Mouse (Mus musculus): ENCODE measurements around the gene Nrp2. TPM values are rescaled to one million over a fixed set of nuclear protein-coding genes. Genes with fewer than 3 reads are reported as not detected.
A peak's percentile ranks its signal among the peaks of the same experiment; 100 is the strongest.

Gene Nrp2
- under 1 TPM; 0.38 to 0.61 TPM for polyA plus RNA-seq (2017; shearing (Covaris generic))

DNA sequence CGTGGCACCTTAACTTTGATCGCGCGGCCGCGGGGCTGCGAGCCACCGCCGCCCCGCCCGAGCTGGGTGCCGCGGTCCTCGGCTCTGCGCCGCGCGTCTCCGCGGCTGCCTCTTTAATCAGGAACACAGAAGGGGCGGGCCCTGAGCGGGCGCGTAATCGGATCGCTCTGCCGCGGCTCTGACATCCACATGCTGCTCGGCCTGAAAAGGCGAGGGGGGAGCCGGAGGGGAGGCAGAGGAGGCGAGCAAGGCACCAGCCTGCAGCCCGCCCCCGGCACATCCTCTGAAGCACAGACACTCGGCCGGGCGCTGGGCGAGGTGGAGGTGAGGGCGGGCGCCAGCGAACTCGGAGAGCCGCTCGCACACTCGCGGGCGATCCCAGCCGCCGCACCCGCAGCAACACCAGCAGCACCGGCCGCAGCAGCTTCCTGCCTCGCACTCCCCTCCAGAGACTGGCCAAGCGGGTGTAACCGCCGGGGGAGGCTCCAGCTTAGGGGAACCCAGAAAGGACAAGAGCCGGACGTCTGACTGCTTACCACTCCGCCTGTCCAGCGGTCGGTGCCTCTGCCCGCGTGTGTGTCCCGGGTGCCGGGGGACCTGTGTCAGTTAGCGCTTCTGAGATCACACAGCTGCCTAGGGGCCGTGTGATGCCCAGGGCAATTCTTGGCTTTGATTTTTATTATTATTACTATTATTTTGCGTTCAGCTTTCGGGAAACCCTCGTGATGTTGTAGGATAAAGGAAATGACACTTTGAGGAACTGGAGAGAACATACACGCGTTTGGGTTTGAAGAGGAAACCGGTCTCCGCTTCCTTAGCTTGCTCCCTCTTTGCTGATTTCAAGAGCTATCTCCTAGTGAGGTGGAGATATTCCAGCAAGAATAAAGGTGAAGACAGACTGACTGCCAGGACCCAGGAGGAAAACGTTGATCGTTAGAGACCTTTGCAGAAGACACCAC lies at the start of gene Nrp2:
TSS of gene Nrp2 (plus strand) at position 128 of the 959 bp plus-strand sequence.
- peak; percentile 71 for ATAC-seq

DNA sequence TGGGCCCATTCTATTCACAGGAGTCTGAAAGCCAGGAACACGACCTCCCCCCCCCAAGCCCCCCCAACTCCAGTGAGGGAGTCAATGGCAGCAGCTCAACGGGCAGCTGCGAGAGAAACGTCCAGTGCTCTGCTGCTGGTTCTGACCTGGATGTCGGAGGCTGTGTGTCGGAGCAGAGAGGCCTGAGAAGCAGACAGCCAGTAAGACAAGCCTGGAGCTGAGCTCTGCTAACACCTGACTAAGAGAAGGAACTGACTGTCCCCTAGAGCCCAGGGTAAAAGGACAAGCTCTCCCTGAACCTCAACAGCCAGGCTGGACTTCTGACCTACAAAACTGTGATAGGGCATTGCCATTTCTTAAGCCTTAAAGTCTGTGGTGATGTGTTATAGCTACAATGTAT lies 48.6 kb upstream of the Nrp2 start:
- no peak for ATAC-seq

DNA sequence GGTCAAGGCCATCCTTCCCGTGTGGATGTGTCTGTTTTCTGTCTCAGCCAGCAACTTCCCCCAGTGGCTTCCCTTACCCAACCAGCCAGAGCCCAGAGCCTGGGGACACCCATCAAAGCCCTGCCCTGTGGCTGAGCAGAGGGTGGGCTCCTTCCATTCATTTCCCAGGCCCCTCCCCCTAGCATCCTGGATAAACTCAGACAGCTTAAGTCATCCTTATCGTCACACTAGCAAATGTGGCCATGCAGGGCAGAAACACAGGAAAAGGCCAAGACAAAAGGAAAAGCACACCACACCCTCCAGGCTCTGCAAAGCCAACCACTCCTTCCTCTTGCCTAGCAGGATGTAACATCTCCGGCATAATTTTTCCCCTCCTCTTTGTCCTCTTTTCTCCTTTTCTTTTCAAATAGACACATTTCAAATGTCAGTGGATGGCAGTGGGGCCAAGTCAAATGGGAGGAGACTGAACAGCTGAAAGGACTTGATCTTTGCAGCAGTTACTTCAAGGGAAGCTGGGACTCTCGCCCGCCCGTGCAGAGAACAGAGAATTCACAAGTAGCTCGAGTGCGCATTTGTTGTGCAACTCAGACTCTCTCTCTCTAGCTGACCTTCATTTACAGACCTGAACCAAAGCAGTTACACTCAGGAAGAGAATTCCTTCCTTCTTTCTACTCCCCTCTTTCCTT lies 38.0 kb upstream of the Nrp2 start:
- ATAC-seq, result no peak

DNA sequence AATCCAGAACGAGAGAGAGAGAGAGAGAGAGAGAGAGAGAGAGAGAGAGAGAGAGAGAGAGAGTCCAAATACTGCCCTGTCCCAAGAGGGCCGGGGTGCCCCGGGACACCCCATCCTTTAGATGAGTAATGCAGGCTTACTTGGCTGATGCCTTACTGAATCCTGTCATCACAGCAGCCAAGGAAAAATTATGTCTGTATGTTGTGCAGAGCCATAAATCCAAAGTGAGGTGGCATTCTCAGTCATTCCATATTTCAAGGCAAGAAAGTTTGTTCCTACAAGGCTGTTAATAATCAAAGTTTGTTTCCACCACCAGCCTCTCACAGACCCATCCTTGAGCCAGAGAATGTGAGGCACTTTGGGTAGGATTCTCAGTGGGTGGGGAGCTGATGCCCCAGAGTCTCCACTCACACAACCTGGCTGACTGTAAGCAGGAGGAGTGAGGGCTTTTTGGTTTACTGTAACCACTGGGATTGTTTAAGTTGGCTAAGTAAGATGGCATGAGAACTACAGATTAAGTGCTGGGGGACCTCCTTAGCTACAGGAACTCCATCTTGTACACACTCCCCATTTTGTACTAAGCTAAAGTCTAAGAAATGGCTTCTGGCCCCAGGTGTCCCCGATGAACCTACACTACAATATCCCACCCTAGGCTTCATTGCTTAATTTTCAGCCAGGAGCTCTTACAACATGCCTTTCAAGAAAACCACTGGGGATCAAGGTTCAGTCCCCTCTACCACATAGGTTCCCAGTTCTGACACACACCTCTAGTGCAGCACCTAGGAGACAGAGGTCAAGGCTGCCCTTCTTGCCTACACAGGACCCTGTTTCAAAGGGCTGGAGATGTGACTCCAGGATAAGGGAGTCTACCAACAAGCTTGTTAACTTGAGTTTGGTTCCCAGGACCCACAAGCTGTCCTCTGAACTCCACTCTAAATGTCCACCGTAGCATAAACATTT lies 37.0 kb upstream of the Nrp2 start:
- ATAC-seq, result no peak

DNA sequence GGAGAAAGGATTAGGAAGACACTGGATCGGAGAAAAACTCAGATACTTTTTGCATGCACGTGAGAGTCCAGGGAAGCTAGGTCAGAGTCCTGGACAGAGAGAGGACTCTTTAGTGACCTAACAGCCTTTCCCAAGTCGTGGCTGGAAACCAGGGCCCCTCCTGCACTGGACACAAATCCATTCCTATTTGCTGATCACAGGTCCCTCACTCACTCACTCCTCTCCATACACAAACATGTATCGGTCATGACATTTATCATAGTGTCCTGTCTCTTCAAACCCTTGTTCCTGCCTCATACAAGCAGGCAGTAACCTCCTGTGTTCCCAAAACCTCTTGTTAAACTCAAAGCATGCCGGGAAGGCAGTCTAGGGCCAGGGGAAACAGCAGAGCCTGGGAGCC lies 36.3 kb upstream of the Nrp2 start:
- no peak for ATAC-seq

DNA sequence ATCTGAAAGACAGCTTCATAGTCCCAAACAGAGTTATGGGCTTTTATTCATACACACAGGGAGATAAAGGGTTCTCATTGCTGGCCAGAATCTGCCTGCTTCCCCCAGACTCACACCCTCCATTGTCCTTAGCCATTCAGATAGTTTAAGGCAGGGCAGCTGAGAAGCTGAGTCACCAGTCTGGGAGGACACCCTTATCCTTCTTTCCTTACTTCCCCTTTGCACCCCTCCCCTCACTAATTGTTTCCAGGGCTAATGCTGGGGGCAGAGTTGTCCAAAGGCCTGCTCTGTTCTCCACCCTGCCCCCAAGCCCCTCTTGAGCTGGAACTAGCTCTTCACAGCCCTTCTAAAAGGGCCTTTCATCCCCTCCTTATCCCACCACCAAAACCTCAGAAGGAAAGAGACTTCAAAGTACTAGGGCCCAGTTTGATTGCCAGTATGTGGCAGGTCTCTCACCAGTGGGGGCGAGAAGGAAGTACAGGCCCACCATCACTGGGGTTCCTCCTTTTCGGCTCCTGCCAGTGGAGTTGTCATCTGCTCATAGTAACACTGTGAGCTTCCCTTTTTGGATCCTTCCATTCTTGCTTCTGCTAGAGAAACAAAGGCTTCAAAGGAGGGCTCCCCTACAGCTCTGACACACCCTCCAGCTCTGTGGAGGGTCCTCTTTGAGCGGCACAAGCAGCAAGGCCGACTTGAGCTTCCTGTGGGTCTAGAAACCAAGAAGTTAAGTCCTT lies 24.3 kb upstream of the Nrp2 start:
- ATAC-seq, result no peak

DNA sequence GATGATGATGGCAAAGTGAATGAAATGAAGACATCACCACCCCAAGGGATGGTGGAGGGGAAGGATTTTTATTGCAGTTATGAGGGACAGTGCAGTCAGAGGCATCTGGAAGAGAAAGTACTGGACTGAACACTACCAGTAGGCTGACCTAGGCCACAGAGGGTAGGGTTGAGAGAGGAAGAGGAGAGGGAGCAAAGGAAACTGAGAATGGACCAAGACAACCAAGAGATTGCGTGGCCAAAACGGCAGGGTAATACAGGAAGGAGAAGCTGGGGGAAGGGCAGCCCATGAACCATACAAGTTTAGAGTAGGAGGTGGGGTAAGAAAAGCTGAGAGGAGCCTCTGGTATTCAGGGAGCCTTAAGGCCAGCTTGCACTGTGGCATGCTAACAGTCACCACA lies 23.6 kb upstream of the Nrp2 start:
- ATAC-seq, result no peak

DNA sequence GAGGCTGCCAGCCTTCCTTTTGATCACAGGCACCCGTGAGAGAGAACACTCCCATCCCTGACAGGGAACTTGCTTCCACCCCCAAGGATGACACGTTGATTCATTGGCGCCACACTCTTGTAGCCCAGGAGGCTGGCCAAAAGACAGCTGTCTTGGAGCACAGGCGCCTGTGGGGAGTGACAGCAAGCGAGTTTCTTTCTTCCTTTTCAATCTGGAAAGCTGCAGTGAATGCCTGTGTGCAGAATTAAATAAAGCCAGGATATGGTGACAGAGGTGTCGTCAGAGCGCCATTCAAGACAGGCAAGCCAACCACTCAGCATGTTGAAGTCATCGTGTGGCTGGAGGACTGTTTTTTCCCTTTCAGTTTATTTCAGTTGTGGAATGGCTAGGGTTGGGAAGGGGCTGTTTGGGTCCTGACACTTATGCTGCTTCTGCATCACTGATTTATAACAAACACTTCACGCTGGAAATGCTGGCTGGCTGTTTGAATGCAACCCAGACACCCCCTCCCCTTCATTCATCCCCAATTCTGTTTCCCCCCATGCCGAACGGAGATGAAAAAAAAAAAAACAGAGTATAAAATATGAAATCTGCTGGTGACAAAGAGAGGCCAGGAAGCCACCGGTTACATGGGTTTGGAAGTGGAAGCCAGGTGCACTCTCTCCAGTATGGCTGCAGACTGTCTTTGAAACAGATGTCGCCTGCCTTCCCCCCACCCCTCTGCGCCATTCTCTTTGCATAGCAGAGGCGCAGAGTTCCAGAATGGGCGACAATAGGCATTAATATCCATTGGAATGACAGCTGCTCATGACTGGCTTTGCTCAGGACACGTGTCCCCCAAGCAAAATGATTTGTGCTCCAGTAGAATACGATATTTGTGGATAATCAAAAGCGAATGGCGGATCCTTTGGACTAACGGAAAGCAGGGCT lies 20.4 kb upstream of the Nrp2 start:
- no peak for ATAC-seq

DNA sequence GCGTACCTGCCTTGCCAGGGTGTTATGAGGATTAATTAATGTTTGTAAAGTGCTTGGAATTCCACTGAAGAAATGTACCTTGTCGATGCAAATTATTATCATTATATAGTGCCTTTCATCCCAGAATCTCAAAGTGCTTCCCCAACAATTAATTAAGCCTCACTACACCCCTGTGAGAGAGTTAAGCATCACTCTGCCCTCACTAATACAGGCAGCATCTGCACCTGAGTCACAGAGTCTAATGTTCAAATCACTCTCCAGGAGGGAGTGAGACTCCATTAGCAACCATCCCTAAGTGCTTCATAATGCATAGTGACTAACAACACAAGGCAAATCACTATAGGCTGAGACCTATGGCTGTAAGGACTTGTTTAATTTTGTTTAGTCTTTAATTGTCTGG lies 19.6 kb upstream of the Nrp2 start:
- ATAC-seq, result no peak

DNA sequence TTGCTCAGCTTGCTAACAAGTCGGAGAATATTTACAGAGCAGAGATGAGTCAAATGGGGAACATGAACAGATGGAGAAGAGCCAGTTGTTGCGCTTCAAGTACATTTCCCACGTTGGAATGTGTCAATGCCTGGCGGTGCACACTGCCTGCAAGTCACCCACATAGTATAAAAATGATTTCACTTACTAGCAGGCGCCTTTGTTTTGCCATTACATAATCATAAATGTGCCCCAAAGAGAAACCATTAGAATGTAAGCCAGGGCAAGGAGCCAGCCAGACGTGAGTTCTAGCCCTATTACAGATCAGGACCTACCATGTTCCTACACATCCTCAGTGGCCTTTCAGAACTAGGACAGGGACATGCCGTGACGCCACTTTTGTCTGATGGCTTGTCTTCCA lies 15.6 kb upstream of the Nrp2 start:
- no peak for ATAC-seq

DNA sequence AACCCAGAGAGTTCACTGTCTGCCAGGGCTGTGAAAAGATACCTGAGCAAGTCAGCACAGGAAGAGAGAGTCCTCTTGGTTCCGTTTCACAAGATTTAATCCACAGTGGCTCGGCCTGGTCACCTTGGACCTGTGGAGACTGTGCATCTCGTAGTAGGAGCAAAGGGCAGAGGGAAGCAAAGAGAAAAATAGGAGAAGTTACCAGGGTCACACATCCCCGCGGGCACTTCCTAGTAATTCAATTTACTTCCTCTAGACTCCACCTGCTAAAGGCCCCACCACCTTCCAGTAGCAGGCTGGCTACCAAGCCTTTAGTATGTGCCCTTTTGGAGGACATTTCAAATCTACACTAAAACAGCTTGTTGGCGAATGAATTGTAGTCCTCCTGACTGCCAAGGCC lies 11.9 kb upstream of the Nrp2 start:
- ATAC-seq, result no peak

DNA sequence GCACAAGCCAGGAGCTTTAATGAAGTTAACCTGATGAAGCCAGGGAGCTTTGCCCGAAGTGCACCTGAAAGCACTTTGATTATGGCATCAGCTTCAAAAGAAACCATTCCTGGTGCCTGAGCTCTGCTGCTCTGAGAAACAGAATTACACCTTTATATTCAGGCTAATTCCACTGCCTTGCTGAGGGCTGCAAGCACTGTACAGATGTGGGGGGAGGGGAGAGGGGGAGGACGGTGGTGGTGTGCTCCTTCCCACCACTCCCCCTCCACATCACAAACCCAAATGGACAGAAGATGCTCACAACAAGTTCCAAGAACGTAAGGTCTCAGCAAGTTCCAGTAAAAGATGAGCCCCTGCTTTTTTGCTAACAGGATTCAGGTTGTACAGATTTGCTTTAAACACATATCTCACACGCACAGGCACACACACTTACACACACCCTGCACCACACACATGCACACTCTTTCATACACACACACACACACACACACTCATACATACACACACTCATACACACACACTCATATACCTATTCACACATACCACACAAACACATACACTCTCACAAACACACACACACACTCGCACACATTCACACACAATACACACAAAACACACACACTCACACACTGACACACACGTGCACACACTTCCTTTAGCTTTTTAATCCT lies 6.6 kb upstream of the Nrp2 start:
- ATAC-seq, result no peak

DNA sequence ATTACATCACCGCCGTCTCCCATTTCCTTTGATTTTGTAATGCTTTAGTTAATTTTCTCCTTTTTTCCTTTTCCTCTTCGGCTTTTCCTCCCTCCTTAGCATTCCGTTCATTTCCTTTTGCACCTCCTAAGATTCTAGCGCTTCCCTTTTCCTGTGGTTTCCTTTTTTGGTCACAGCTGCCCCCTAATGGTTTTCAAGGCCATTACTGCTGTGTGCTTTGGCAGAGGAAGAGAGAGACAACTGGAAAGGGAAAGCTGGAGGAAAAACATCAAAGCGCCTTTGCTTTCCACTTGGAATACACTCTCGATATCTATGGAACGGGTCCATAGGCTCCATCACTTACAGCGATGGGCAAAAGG lies 6.1 kb upstream of the Nrp2 start:
- ATAC-seq, result no peak

DNA sequence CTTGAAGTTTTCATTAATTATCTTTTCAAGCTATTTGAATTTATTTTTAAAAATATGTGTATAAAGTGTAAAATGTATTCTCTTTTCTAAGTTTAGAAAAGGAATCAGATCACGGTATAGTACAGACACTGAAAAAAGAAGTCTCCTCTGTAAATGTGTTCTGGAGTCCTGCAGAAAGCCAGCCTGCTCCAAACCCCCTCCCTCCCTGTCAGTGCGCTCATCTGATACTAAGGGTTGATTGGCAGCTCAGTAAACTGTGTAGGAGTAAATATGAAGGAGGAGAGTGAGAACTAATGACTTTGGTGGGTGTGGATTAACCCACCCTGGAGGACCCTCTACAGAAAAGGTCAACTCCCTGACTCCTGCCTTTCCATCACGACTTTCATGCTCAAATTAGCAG lies 5.7 kb upstream of the Nrp2 start:
- ATAC-seq, result no peak

DNA sequence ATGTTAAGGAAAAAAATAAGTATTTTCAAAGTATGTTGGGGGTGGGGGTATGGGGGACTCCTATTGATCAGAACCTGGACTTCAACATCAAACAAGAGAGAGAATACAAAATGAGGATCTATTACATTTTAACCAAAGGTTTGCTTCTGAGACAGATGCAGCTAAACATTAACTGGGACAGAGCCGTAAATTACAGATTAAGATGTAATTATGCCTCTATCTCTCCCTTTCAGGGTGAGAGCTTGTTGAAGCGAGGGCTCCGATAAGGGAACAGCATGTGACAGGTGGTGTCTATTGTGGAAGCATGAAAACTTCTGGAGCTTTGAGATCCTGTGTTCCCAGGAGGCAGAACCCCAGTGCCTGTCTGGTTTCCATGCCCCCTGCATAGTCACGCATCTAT lies 3.3 kb upstream of the Nrp2 start:
- ATAC-seq, result no peak

DNA sequence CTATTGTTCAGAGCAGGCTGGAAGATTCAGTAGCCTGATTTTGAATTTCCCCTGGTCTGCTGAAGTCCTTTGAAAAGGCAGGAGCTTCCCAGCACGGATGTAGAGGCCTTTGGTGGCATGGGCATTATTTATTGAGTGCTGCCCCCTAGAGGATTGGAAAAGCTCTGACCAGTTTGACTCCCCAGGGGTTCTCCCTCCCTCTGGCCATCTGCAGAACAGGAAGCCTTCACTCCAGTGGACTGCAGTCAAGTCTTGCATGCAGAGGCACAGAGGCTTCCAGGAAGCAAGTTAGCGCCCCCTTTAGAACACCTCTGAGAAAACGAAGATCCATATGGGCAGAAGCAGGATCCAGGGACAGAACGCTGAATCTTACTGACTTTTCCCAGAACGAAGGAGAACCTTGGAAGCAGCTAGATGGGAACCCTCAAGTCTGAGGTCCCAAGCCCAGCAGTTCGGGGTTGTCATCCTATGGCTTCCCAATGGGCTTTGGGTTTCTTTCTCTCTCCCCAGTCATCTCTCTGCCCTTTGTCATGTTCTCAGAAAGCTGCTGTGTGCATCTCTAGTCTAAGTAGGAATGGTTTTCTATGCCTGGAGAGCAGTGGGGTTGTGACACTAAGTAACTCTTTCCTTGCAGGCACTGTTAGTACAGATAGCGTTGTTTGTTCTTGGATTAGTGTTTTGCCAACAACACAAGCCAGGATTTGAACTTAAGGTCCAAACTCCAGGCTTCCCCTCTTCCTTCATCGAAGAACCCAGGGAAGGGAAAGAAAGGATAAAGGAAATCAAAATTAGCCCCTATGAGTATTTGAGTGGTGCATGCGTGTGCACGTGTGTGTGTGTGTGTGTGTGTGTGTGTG lies 1.8 kb upstream of the Nrp2 start:
- no peak for ATAC-seq

DNA sequence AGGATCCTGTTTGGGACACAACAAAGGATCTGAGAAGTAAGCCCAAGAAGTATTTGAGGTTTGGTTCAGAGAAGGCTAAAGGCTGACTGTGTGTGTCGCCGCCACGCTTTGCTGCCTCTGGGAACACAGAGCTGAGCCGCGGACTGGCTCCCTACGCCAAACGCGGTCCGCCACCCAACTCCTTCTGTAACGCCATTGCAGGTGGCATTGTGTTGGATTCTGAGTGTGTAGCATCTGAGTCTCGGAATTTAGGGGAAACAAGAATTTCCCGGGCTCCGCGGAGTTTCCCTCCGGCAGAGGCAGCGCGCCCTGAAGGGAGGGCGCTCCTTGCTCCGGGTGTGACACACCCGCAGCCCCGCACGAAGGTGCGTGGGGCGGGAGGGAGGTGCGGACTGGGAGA lies 342 bp upstream of the Nrp2 start:
- ATAC-seq, result no peak

DNA sequence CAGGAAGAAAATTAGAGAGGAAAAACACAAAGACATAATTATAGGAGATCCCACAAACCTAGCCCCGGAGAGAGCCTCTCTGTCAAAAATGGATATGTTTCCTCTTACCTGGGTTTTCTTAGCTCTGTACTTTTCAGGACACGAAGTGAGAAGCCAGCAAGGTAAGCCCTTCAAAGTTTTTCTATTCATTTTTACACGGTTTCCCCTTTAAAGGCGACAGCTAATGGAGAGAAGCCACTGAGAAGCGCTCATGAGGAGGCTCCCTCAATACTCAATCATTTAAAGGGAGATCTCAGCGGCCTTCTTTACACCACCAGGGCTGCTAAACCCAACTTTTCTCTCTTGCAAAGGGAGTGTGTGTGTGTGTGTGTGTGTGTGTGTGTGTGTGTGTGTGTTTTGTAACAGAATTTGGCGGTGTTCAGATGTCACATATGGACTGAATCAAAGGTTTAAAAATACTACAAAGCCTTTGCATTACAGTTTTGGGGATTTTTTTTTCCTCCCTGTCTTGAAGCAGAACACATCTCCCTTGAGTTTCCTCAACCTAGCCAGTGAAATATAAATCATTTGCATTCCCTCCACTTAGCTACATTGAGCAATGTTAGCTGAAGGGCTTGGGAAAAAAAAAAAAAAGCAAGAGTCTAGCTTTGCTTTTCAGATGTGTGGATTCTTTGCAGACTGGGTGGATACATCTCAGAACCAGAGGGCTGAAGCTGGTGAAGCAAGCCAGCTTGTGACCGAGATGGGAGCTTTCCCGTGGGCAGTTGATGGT lies 1.2 kb downstream of the Nrp2 start:
- no peak for ATAC-seq

Measured in CD4-positive, CD25-positive, alpha-beta regulatory T cell, adult 4 months (primary cell).